Comparison of ENCODE assay signal across 8 mouse cellular contexts in the genomic region with DNA sequence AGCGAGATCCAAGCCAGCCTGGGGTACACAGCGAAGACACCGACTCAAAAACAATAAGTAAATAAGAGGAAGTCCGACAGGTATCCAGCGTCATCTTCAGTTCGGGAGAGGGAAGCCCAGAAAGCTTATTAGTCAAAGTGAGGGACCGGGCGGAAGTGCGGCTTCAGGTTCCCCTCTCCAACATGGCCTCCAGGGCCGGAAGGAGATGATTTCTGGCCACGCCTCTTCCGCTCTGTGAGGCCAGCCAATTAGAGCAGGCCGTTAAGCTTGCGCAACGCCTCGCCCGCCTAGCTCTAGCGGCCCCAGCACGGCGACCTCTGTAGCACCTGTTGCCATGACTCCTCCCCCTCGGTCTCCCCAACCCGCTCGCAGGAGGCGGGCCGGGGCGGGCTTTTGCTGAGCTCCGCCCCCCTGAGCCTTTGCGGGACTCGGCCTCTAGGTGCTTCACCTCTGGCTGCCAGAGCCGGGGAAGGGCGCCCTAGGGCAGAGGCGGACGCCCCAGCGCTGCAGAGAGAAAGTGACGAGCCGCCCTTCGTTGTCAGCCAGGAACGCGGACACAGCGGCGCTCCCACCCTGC. TPM values are rescaled to one million over a fixed set of nuclear protein-coding genes. Genes with fewer than 3 reads are reported as not detected.
A peak's percentile ranks its signal among the peaks of the same experiment; 100 is the strongest.
DNase-seq lines count a peak whose midpoint lies in the region; ATAC-seq and TF ChIP-seq lines count a peak whose summit lies in the region.

No protein-coding gene starts in this region.

- peak overlapping the region; percentile 85 to 96 for H3K4me3 ChIP-seq in MEL (ENCODE audit: control insufficient read depth in 1 of 2, insufficient read depth in 1 of 2, low read depth in 2 of 2, low read length in 2 of 2)
- H3K4me3 ChIP-seq in cerebellum, adult 2 months (replicated peaks; ENCODE audit: insufficient read depth, low read depth, low read length) = peak overlapping the region; percentile 92
- H3K4me3 ChIP-seq in forebrain, postnatal 0 days (ENCODE audit: low read depth, low read length) = peak overlapping the region; percentile 93
- H3K4me3 ChIP-seq in lung, embryonic 15.5 days = peak overlapping the region; percentile 84

- H3K9ac ChIP-seq in MEL (ENCODE audit: control insufficient read depth, low read depth, low read length, poor library complexity, severe bottlenecking) = peak overlapping the region; percentile 90
- H3K9ac ChIP-seq in forebrain, postnatal 0 days = peak overlapping the region; percentile 87
- peak overlapping the region; percentile 78 for H3K9ac ChIP-seq in lung, embryonic 15.5 days

- H3K4me2 ChIP-seq in forebrain, postnatal 0 days (ENCODE audit: low read depth) = peak overlapping the region; percentile 95
- H3K4me2 ChIP-seq in lung, embryonic 15.5 days = peak overlapping the region; percentile 76

- H3K36me3 ChIP-seq in MEL (ENCODE audit: control insufficient read depth in 1 of 2, insufficient read depth in 2 of 2, low read length in 2 of 2) = peaks cover 0 to 13% of the 10 kb centered on the region in 2 experiments; a peak in 2 of 4 replicates
- no peaks in the 10 kb centered on the region for H3K36me3 ChIP-seq in forebrain, postnatal 0 days (ENCODE audit: insufficient read depth)
- no peaks in the 10 kb centered on the region for H3K36me3 ChIP-seq in lung, embryonic 15.5 days

- H3K27ac ChIP-seq in MEL (ENCODE audit: control insufficient read depth, low read depth, low read length) = peak overlapping the region; percentile 94
- H3K27ac ChIP-seq in cerebellum, adult 2 months (ENCODE audit: insufficient read depth, low read length) = peak overlapping the region; percentile 90
- peak overlapping the region; percentile 96 for H3K27ac ChIP-seq in forebrain, postnatal 0 days (ENCODE audit: low read depth, low read length)
- H3K27ac ChIP-seq in lung, embryonic 15.5 days = peak overlapping the region; percentile 96

- TF ChIP-seq RAD21 in MEL (IDR thresholded peaks at IDR 0.05; ENCODE audit: low read depth, low read length) = no peak; the same call in 1 of the 2 replicates

- TF ChIP-seq EP300 in MEL (IDR thresholded peaks at IDR 0.05; ENCODE audit: low read depth in 1 of 2, low read length in 2 of 2) = 0 out of 4 replicates have a peak, but pooled peaks of 1 of the 2 experiments have one; percentile 1

- H3K27me3 ChIP-seq in MEL (ENCODE audit: control insufficient read depth in 1 of 2, insufficient read depth in 2 of 2, low read length in 2 of 2) = no peaks in the 10 kb centered on the region
- H3K27me3 ChIP-seq in cerebellum, adult 2 months (ENCODE audit: control insufficient read depth, insufficient read depth, low read length) = no peaks in the 10 kb centered on the region
- H3K27me3 ChIP-seq in forebrain, postnatal 0 days (ENCODE audit: insufficient read depth, low read length) = no peaks in the 10 kb centered on the region
- H3K27me3 ChIP-seq in lung, embryonic 15.5 days = no peaks in the 10 kb centered on the region

- TF ChIP-seq POLR2A in MEL (IDR thresholded peaks at IDR 0.05; ENCODE audit: control insufficient read depth in 1 of 2, insufficient read depth in 1 of 2, low read depth in 1 of 2, low read length in 2 of 2, poor library complexity in 1 of 2) = peak; percentile 71 to 97
- TF ChIP-seq POLR2A in cerebellum, adult 2 months (IDR thresholded peaks at IDR 0.05; ENCODE audit: borderline replicate concordance, insufficient read depth, low read length) = peak; percentile 79

- TF ChIP-seq CTCF in MEL (IDR thresholded peaks at IDR 0.05 in 2 of 3, conservative IDR thresholded peaks at IDR 0.05 in 1 of 3; ENCODE audit: control insufficient read depth in 1 of 3, insufficient read depth in 1 of 3, low read depth in 2 of 3, low read length in 3 of 3, poor library complexity in 1 of 3, severe bottlenecking in 1 of 3) = peak in 2 of 3 experiments; percentile 35 to 36; a peak in 4 of 6 replicates
- peak; percentile 18; the same call in 1 of the 2 replicates for TF ChIP-seq CTCF in cerebellum, adult 2 months (IDR thresholded peaks at IDR 0.05; ENCODE audit: borderline replicate concordance, insufficient read depth, low read depth, low read length)
- peak; percentile 69 for TF ChIP-seq CTCF in forebrain, postnatal 0 days (IDR thresholded peaks at IDR 0.05; ENCODE audit: low read depth)

- WGBS in cerebellum, adult 2 months = under 1% methylated on average over 41 of the region's 41 CpGs
- under 1% methylated on average over 41 of the region's 41 CpGs for WGBS in forebrain, postnatal 0 days
- WGBS in lung, embryonic 15.5 days = under 1% methylated on average over 41 of the region's 41 CpGs

- H3K9me3 ChIP-seq in MEL (replicated peaks; ENCODE audit: insufficient read depth, low read length) = no peaks in the 10 kb centered on the region
- H3K9me3 ChIP-seq in forebrain, postnatal 0 days (ENCODE audit: low read length) = no peaks in the 10 kb centered on the region
- no peaks in the 10 kb centered on the region for H3K9me3 ChIP-seq in lung, embryonic 15.5 days

- ATAC-seq in forebrain, postnatal 0 days = peak; percentile 96
- ATAC-seq in lung, embryonic 15.5 days (ENCODE audit: borderline replicate concordance, extremely low read depth, low FRiP score, low TSS enrichment) = peak; percentile 97

- peaks cover 7 to 10% of the 10 kb centered on the region in 2 experiments for H3K4me1 ChIP-seq in MEL (ENCODE audit: control insufficient read depth in 1 of 2, insufficient read depth in 2 of 2, low read length in 2 of 2)
- H3K4me1 ChIP-seq in cerebellum, adult 2 months (ENCODE audit: control insufficient read depth, insufficient read depth, low read length) = no peaks in the 10 kb centered on the region
- peaks cover 12% of the 10 kb centered on the region for H3K4me1 ChIP-seq in forebrain, postnatal 0 days (ENCODE audit: insufficient read depth)
- peaks cover 11% of the 10 kb centered on the region for H3K4me1 ChIP-seq in lung, embryonic 15.5 days

- DNase-seq in MEL (ENCODE audit: low read depth, low spot score) = peak; percentile 100
- DNase-seq in cerebellum, adult 2 months = peak; percentile 99 to 100
- DNase-seq in forebrain, postnatal 0 days = peak; percentile 99
- DNase-seq in heart, postnatal 4 days = peak; percentile 99
- DNase-seq in layer of hippocampus, adult 8-10 months (ENCODE audit: low spot score in 2 of 2) = peak; percentile 99
- DNase-seq in ovary, adult 18-20 months (ENCODE audit: low spot score) = peak; percentile 100
- peak; percentile 100 for DNase-seq in thymus, postnatal 0 days (ENCODE audit: low spot score)

- peaks cover 36% of the 10 kb centered on the region for H3K79me2 ChIP-seq in MEL (ENCODE audit: control insufficient read depth, insufficient read depth, low read length, poor library complexity)

TF ChIP-seq in MEL, 35 proteins besides CTCF, POLR2A, EP300 and RAD21 (continues in another document):
- TF ChIP-seq USF2 (IDR thresholded peaks at IDR 0.05; ENCODE audit: borderline replicate concordance in 1 of 2, insufficient read depth in 1 of 2, low read depth in 1 of 2, low read length in 2 of 2) (no peak), RCOR1 (IDR thresholded peaks at IDR 0.05; ENCODE audit: low read depth, low read length) (no peak), GATA1 (IDR thresholded peaks at IDR 0.05; ENCODE audit: low read depth, low read length) (no peak), JUND (IDR thresholded peaks at IDR 0.05; ENCODE audit: low read depth, low read length) (no peak), ZNF384 (IDR thresholded peaks at IDR 0.05; ENCODE audit: low read depth, low read length) (no peak), TAL1 (IDR thresholded peaks at IDR 0.05; ENCODE audit: low read length) (no peak), MAFK (IDR thresholded peaks at IDR 0.05; ENCODE audit: borderline replicate concordance, low read depth, low read length) (no peak), BHLHE40 (IDR thresholded peaks at IDR 0.05; ENCODE audit: borderline replicate concordance, low read depth, low read length) (no peak)

RNA-seq across cellular contexts. Expression of a gene that starts 0.5 kb away (rescaled TPM):
- 54.0 and 57.0 TPM in 2 replicates for total RNA-seq in MEL (2012; rRNA removed)
- 10 to 100 TPM in 1 of 2 experiments, not detected in 1; 51.3 TPM for polyA plus RNA-seq in MEL (2012; ENCODE audit: insufficient read depth in 1 of 2, insufficient read length in 2 of 2, low read depth in 1 of 2, low replicate concordance in 2 of 2, missing spikeins in 1 of 2)
- polyA plus RNA-seq in cerebellum, adult 2 months (2012; rRNA removed) = 176 and 187 TPM in 2 replicates
- 127 and 170 TPM in 2 replicates for total RNA-seq in forebrain, postnatal 0 days (2014; rRNA removed)
- 251 and 283 TPM in 2 replicates for polyA plus RNA-seq in forebrain, postnatal 0 days (2015; fragmentation: Nextera tagmentation; extraction: Ambion mirVana)
- total RNA-seq in heart, postnatal 4 days (2021) = 100 to 1,000 TPM; 309 to 352 TPM
- total RNA-seq in layer of hippocampus, adult 8-10 months (2022) = 100 to 1,000 TPM; 105 to 139 (median 124) TPM
- 120 and 130 TPM in 2 replicates for polyA plus RNA-seq in lung, embryonic 15.5 days (2015; fragmentation: Nextera tagmentation; extraction: Ambion mirVana)
- 217 and 219 TPM in 2 replicates for polyA plus RNA-seq in thymus, postnatal 0 days (2015; fragmentation: Nextera tagmentation; extraction: Ambion mirVana)

RNA-seq across cellular contexts. Expression of a gene that starts 0.6 kb away (rescaled TPM):
- 8.2 and 8.9 TPM in 2 replicates for total RNA-seq in MEL (2012; rRNA removed)
- 10 to 100 TPM in 1 of 2 experiments, not detected in 1; 17.1 TPM for polyA plus RNA-seq in MEL (2012; ENCODE audit: insufficient read depth in 1 of 2, insufficient read length in 2 of 2, low read depth in 1 of 2, low replicate concordance in 2 of 2, missing spikeins in 1 of 2)
- 46.6 and 47.7 TPM in 2 replicates for polyA plus RNA-seq in cerebellum, adult 2 months (2012; rRNA removed)
- total RNA-seq in forebrain, postnatal 0 days (2014; rRNA removed) = 43.5 and 45.7 TPM in 2 replicates
- 20.9 and 23.6 TPM in 2 replicates for polyA plus RNA-seq in forebrain, postnatal 0 days (2015; fragmentation: Nextera tagmentation; extraction: Ambion mirVana)
- total RNA-seq in heart, postnatal 4 days (2021) = 10 to 100 TPM; 59.8 to 65.6 TPM
- total RNA-seq in layer of hippocampus, adult 8-10 months (2022) = 10 to 100 TPM; 77.9 to 92.0 (median 86.1) TPM
- polyA plus RNA-seq in lung, embryonic 15.5 days (2015; fragmentation: Nextera tagmentation; extraction: Ambion mirVana) = 11.3 and 13.5 TPM in 2 replicates
- polyA plus RNA-seq in thymus, postnatal 0 days (2015; fragmentation: Nextera tagmentation; extraction: Ambion mirVana) = 9.8 and 11.8 TPM in 2 replicates

RNA-seq across cellular contexts. Expression of a gene that starts 24.1 kb away (rescaled TPM):
- not detected in 2 replicates for total RNA-seq in MEL (2012; rRNA removed)
- not detected for polyA plus RNA-seq in MEL (2012; ENCODE audit: insufficient read depth in 1 of 2, insufficient read length in 2 of 2, low read depth in 1 of 2, low replicate concordance in 2 of 2, missing spikeins in 1 of 2)
- 0.22 and 0.28 TPM in 2 replicates for polyA plus RNA-seq in cerebellum, adult 2 months (2012; rRNA removed)
- total RNA-seq in forebrain, postnatal 0 days (2014; rRNA removed) = 0.31 TPM in 1 of 2 replicates, not detected in the other
- 0.10 TPM in 1 of 2 replicates, not detected in the other for polyA plus RNA-seq in forebrain, postnatal 0 days (2015; fragmentation: Nextera tagmentation; extraction: Ambion mirVana)
- total RNA-seq in heart, postnatal 4 days (2021) = under 1 TPM in 1 of 2 experiments, not detected in 1; 0.09 TPM
- total RNA-seq in layer of hippocampus, adult 8-10 months (2022) = under 1 TPM in 3 of 4 experiments, not detected in 1; 0.07 to 0.92 (median 0.78) TPM
- 0.08 TPM in 1 of 2 replicates, not detected in the other for polyA plus RNA-seq in lung, embryonic 15.5 days (2015; fragmentation: Nextera tagmentation; extraction: Ambion mirVana)
- not detected in 2 replicates for polyA plus RNA-seq in thymus, postnatal 0 days (2015; fragmentation: Nextera tagmentation; extraction: Ambion mirVana)

Comparison
In these comparisons a context has a peak if more than half of its experiments do, and no peak if none do; other contexts are left out.
1. Peak in every context shown above with its lines: DNase-seq, ATAC-seq, H3K4me3 ChIP-seq and H3K27ac ChIP-seq.
2. CTCF ChIP-seq: peak in every context shown above with its lines; median percentile 69 in forebrain, postnatal 0 days; 36 in MEL; 18 in cerebellum, adult 2 months.